Mouse (Mus musculus) Muller cell, postnatal 12 days (primary cell): ENCODE data around the gene 2310034G01Rik.
A peak's percentile ranks its signal among the peaks of the same experiment; 100 is the strongest.

Source experiments
- DNase-seq: peaks from one replicate; pipeline ENCODE4 v3.0.0-alpha.2; 2015; ENCODE audit errors: inconsistent ontology term

2310034G01Rik gene

DNA sequence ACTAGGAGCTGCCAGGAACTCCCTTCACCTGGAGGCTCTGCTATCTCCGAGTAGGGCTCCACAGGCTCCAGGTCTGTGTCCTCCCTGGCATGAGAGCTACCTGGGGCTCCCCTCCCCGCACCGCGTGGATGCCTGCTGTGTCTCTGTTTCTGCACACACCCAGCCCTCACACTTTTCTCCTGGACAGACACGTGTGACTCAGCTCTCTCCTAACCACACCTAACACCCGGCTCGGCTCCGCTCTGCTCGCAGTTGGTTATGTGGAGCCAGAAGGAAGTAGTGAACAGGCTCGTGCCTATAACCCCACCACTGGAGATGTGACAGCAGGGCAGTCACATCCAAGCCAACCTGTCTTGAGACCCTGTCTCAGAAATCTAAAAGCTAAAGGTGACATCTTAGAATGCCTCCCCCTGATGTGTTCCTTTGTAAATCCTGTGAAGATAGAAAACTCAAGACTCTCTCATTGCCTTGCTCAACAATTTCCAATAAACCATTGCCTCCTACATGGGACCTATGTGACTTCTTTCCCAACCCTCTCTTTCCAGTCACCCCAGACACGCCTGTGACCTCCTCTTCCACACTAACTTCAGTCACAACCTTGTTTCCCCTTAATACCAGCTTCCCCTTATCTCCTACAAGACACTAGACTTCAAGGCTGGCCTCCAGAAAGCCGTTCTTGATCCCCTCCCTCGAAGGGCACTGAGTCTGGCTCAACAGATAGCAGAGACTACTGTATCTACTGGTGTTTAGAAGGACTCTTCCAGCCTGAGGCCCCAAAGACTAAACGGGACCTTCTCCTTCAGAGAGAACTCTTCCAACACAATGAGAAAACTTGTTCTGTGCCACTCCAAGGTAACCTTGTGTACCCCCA lies 35.0 kb downstream of the 2310034G01Rik start:
- no peak for DNase-seq

- no peak for DNase-seq
Measured at GRCm38 (mm10) chr19:46314151-46314601, 35.9 kb downstream of the 2310034G01Rik start.

DNA sequence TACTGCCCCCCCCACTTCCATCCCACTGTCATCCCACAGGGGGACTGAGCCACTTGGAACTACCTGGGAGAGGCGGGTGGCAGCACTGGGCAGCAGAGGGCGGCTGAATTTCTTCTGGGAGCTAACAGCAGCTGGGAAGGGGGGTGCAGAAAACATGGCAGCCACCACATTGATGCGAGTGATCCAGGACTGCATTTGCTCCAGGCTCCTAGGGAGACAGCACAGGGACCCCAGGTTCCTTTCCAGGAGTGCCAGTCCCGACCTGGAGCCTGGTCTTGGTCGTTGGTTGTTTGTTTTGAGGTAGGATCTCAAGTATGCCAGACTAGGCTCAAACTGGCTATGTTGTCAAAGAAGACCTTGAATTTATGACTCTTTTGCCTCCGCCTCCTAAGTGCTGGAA lies 36.5 kb downstream of the 2310034G01Rik start:
- DNase-seq, result no peak

- DNase-seq, result no peak
Measured at GRCm38 (mm10) chr19:46313116-46313515, 37.0 kb downstream of the 2310034G01Rik start.

GRCm38 (mm10) chr19:46312566-46312965 lies 37.5 kb downstream of the 2310034G01Rik start:
- no peak for DNase-seq

- no peak for DNase-seq
Measured at GRCm38 (mm10) chr19:46311341-46311740, 38.8 kb downstream of the 2310034G01Rik start.

- DNase-seq, result no peak
Measured at GRCm38 (mm10) chr19:46310312-46310865, 39.7 kb downstream of the 2310034G01Rik start.

DNA sequence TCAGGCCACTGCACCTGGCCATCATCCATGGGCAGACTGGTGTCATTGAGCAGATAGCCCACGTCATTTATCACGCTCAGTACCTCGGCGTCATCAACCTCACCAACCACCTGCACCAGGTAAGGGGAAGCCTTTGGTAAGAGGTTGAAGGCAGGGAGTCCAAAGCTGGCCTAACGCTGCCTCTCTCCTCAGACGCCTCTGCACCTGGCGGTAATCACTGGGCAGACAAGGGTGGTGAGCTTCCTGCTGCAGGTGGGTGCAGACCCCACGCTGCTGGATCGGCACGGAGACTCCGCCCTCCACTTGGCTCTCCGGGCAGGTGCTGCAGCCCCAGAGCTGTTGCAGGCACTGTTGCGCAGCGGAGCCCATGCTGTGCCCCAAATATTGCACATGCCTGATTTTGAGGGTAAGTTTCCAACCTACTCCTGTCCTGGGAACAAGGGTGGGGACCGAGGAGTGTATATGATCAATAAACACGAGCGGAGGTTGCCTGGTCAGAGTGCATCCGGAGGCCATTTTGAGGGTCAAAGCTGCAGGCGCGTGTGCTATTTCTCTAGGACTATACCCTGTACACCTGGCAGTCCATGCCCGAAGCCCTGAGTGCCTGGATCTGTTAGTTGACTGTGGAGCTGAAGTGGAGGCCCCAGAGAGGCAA lies 40.3 kb downstream of the 2310034G01Rik start:
- DNase-seq, result no peak

GRCm38 (mm10) chr19:46308706-46309435 lies 41.2 kb downstream of the 2310034G01Rik start:
- peak; percentile 72 for DNase-seq

DNA sequence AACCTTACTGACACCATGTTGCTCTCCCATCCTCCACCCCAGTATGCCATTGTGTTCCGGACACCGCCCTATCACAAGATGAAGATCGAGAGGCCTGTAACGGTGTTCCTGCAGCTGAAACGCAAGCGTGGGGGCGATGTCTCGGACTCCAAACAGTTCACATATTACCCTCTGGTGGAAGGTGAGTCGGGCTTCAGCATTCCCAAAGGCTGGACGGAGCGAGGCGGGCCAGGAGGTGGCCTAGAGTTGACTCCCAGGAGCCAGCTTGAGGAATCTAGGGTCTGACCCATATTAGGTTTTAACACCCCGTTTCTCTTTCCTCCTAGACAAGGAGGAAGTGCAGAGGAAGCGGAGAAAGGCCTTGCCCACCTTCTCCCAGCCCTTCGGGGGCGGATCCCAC lies 41.8 kb downstream of the 2310034G01Rik start:
- DNase-seq, result no peak

GRCm38 (mm10) chr19:46307781-46308180 lies 42.3 kb downstream of the 2310034G01Rik start:
- DNase-seq, result no peak

DNA sequence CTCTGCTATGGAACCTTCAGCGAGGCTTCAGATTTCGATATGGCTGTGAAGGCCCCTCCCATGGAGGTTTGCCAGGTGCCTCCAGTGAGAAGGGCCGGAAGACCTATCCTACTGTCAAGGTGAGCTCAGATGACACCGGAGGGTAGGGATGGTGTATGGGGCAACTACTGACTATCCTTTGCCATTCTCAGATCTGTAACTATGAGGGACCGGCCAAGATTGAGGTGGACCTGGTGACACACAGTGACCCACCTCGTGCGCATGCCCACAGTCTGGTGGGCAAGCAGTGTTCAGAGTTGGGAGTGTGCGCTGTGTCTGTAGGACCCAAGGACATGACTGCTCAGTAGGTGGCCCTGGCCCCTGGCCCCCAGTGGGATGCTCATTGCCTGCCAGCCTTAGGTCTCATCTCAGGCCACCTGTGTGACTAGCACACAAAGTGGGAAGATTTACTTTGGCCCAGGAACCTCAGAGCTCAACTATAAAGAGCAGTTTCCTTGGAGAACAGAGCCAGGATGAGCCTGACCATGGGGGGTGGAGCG lies 43.3 kb downstream of the 2310034G01Rik start:
- no peak for DNase-seq

GRCm38 (mm10) chr19:46306268-46306610 lies 43.9 kb downstream of the 2310034G01Rik start:
- DNase-seq, result no peak

GRCm38 (mm10) chr19:46305432-46306267 lies 44.5 kb downstream of the 2310034G01Rik start:
- DNase-seq, result peak; percentile 97

GRCm38 (mm10) chr19:46304908-46305333 lies 45.2 kb downstream of the 2310034G01Rik start:
- no peak for DNase-seq

- DNase-seq, result peak; percentile 99
Measured at GRCm38 (mm10) chr19:46304216-46304841, 45.8 kb downstream of the 2310034G01Rik start, which contains the start of gene Nfkb2. Gene Nfkb2, plus strand, starts transcription at chr19:46304320.

DNA sequence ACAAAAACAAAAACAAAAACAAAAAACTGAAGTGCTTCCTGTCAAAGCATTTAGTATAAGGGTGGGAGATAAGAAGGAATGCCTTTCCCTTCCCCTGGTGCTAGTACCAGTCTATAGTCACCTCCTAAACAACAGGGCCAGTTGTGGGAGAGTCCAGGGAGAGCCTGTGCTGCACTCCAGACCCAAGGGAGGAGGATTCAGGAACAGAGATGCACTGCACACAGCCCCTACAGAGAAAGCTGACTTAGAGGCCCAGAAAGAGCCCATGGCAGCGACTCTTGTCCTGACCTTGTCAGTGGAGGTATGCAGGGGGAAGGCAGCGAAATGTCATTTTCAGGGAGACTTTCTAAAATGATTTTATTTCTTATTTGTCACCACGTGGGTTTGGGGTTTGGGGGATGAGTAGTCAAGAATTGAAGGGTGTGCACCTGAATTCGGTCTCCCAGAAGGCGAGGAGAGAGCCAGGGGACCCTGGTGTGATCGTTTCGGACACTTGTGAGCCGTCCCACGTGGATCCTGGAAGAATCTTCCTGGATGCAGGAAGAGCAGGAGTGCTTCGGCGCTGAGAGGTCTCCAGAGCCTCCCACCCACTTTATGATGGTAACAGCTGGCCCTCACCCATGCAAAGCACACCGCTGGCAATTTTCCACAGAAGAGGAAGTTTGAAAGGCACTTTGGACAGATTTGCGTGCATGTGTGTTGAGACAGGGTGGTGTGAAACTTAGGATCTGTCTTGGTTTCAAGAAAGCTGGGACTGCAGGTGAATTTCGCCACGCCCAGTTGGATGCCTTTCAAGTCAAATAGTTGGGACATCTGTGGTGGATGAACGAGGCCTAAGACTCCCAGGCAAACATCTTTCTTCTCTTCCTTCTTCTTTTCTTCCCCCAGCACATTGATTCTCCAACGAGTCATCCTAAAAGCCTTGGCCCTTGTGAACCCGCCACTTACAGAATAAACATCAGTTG lies 46.6 kb downstream of the 2310034G01Rik start:
- no peak for DNase-seq

DNA sequence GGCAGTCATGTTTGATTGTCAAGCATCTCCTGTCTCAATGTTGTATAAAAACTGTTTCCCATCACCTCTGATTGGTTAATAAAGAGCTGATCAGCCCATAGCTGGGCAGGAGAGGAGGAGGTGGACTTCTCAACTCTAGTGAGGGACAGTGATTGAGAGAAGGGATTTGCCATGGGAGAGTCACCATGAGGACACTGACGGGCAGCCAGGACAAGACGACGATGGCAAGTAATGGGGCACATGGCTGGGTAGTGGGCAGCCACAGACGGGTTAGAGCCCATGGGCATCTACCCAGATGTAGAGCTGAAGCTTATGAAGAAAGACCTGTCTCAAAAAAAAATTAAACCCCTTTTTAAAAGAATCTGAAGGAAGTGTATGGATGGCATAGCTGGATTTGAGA lies 47.6 kb downstream of the 2310034G01Rik start:
- DNase-seq, result no peak
